In the genomic region with DNA sequence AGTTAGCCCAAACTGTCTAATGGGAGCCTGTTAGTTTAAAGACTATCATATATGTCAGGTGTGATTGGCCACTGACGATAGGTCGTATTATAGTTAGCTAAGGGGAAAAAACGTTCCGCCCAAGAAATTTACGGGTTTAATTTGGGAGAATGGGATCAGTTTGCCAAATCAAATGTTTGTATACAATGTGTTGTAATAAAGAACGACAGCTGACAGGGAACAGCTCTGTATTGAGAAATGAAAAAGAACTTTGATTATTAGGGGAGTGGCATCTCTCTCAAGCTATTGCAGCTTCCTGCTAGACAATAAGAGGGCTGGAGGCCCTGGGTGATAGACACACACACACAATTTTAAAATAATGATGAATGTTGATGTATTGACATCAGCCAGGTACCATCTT, we compare ENCODE assay signal across 8 mouse cellular contexts. TPM values are rescaled to one million over a fixed set of nuclear protein-coding genes. Genes with fewer than 3 reads are reported as not detected.
DNase-seq lines count a peak whose midpoint lies in the region; ATAC-seq and TF ChIP-seq lines count a peak whose summit lies in the region.

No protein-coding gene starts in this region.

- WGBS in liver, adult 2 months: 24% methylated on average over 6 of the region's 6 CpGs
- WGBS in embryonic facial prominence, embryonic 15.5 days: 63% methylated on average over 6 of the region's 6 CpGs
- 20% methylated on average over 6 of the region's 6 CpGs for WGBS in large intestine, adult 2 months
- 73% methylated on average over 6 of the region's 6 CpGs for WGBS in neural tube, embryonic 13.5 days

- H3K27ac ChIP-seq in liver, adult 2 months (replicated peaks; ENCODE audit: insufficient read depth, low read depth, low read length): peak overlapping the region; percentile 99
- H3K27ac ChIP-seq in embryonic facial prominence, embryonic 15.5 days (replicated peaks): no peak overlapping the region
- peak overlapping the region; percentile 81; the same call in 1 of the 2 replicates for H3K27ac ChIP-seq in neural tube, embryonic 13.5 days (replicated peaks)

- H3K4me3 ChIP-seq in liver, adult 2 months (ENCODE audit: insufficient read depth, low read depth, low read length): peak overlapping the region; percentile 72
- peak overlapping the region; percentile 58 for H3K4me3 ChIP-seq in embryonic facial prominence, embryonic 15.5 days (replicated peaks)
- peak overlapping the region; percentile 60 for H3K4me3 ChIP-seq in neural tube, embryonic 13.5 days

- intact Hi-C loops in gastrocnemius, postnatal 14 days (cut with DNase I; ENCODE audit: low total_unique reads): no loop called here

- ATAC-seq in embryonic facial prominence, embryonic 15.5 days (ENCODE audit: insufficient number of reproducible peaks, low FRiP score, low TSS enrichment, low read depth): no peak
- no peak for ATAC-seq in neural tube, embryonic 13.5 days (ENCODE audit: low read depth)

- H3K36me3 ChIP-seq in liver, adult 2 months (ENCODE audit: control insufficient read depth, insufficient read depth, low read length): no peaks in the 10 kb centered on the region
- no peaks in the 10 kb centered on the region for H3K36me3 ChIP-seq in embryonic facial prominence, embryonic 15.5 days
- H3K36me3 ChIP-seq in neural tube, embryonic 13.5 days: no peaks in the 10 kb centered on the region

- DNase-seq in liver, adult 2 months (ENCODE audit: extremely low read depth, low read depth, low spot score): peak; percentile 96
- DNase-seq in liver: no peak
- DNase-seq in large intestine, adult 2 months (ENCODE audit: low read depth, low spot score): peak; percentile 29
- no peak for DNase-seq in gastrocnemius, postnatal 14 days
- no peak for DNase-seq in gastrocnemius, postnatal 25 days
- DNase-seq in layer of hippocampus, postnatal 14 days (ENCODE audit: low spot score in 2 of 2): no peak

- H3K4me1 ChIP-seq in liver, adult 2 months (ENCODE audit: control insufficient read depth, insufficient read depth, low read length): peaks cover 5% of the 10 kb centered on the region; the same call in 1 of the 2 replicates
- peaks cover 12% of the 10 kb centered on the region; the same call in 1 of the 2 replicates for H3K4me1 ChIP-seq in embryonic facial prominence, embryonic 15.5 days
- H3K4me1 ChIP-seq in neural tube, embryonic 13.5 days (replicated peaks): peaks cover 9% of the 10 kb centered on the region

- peak overlapping the region; percentile 56 for H3K4me2 ChIP-seq in embryonic facial prominence, embryonic 15.5 days (replicated peaks)
- H3K4me2 ChIP-seq in neural tube, embryonic 13.5 days: peak overlapping the region; percentile 68

- TF ChIP-seq POLR2A in liver, adult 2 months (IDR thresholded peaks at IDR 0.05; ENCODE audit: extremely low read depth, insufficient read depth, low read length): no peak

- H3K27me3 ChIP-seq in liver, adult 2 months (ENCODE audit: control insufficient read depth, insufficient read depth, low read length): no peaks in the 10 kb centered on the region
- H3K27me3 ChIP-seq in embryonic facial prominence, embryonic 15.5 days: no peaks in the 10 kb centered on the region
- no peaks in the 10 kb centered on the region for H3K27me3 ChIP-seq in neural tube, embryonic 13.5 days

- H3K9ac ChIP-seq in liver, adult 2 months (ENCODE audit: low read depth, low read length): peak overlapping the region; percentile 83
- 0 out of 2 replicates have a peak overlapping the region, but pooled peaks have one; percentile 27 for H3K9ac ChIP-seq in embryonic facial prominence, embryonic 15.5 days
- H3K9ac ChIP-seq in neural tube, embryonic 13.5 days: peak overlapping the region; percentile 78

- no peaks in the 10 kb centered on the region for H3K9me3 ChIP-seq in embryonic facial prominence, embryonic 15.5 days (replicated peaks)
- H3K9me3 ChIP-seq in neural tube, embryonic 13.5 days: no peaks in the 10 kb centered on the region

- TF ChIP-seq CTCF in liver, adult 2 months (IDR thresholded peaks at IDR 0.05; ENCODE audit: low read depth, low read length): no peak

- peaks cover 21% of the 10 kb centered on the region; the same call in 1 of the 2 replicates for H3K79me2 ChIP-seq in liver, adult 2 months (ENCODE audit: control insufficient read depth, insufficient read depth, low read length)

RNA-seq across cellular contexts. Expression of a gene that starts 1.0 kb away (rescaled TPM):
- total RNA-seq in liver, adult 2 months (2014; rRNA removed): 14.2 and 15.6 TPM in 2 replicates
- polyA plus RNA-seq in liver, adult 2 months (2012; rRNA removed): 3.9 and 4.6 TPM in 2 replicates
- polyA plus RNA-seq in embryonic facial prominence, embryonic 15.5 days (2015; fragmentation: Nextera tagmentation; extraction: Ambion mirVana): 10.1 and 11.2 TPM in 2 replicates
- 2.3 and 3.4 TPM in 2 replicates for polyA plus RNA-seq in large intestine, adult 2 months (2012; rRNA removed)
- polyA plus RNA-seq in neural tube, embryonic 13.5 days (2015; fragmentation: Nextera tagmentation; extraction: Ambion mirVana): 39.0 and 49.2 TPM in 2 replicates
- total RNA-seq in gastrocnemius, postnatal 14 days (2021): 1 to 10 TPM; 6.5 to 6.7 TPM
- total RNA-seq in gastrocnemius, postnatal 25 days (2021): 1 to 10 TPM; 8.1 to 8.2 TPM
- total RNA-seq in layer of hippocampus, postnatal 14 days (2021): 10 to 100 TPM; 25.0 to 30.5 TPM

RNA-seq across cellular contexts. Expression of a gene that starts 31.0 kb away (rescaled TPM):
- total RNA-seq in liver, adult 2 months (2014; rRNA removed): 0.09 and 0.20 TPM in 2 replicates
- not detected in 2 replicates for polyA plus RNA-seq in liver, adult 2 months (2012; rRNA removed)
- polyA plus RNA-seq in embryonic facial prominence, embryonic 15.5 days (2015; fragmentation: Nextera tagmentation; extraction: Ambion mirVana): 91.2 and 99.8 TPM in 2 replicates
- not detected in 2 replicates for polyA plus RNA-seq in large intestine, adult 2 months (2012; rRNA removed)
- 0.30 TPM in 1 of 2 replicates, not detected in the other for polyA plus RNA-seq in neural tube, embryonic 13.5 days (2015; fragmentation: Nextera tagmentation; extraction: Ambion mirVana)
- under 1 TPM in 1 of 2 experiments, not detected in 1; 0.16 TPM for total RNA-seq in gastrocnemius, postnatal 14 days (2021)
- under 1 TPM in 1 of 2 experiments, not detected in 1; 0.28 TPM for total RNA-seq in gastrocnemius, postnatal 25 days (2021)
- total RNA-seq in layer of hippocampus, postnatal 14 days (2021): not detected

RNA-seq across cellular contexts. Expression of a gene that starts 47.1 kb away (rescaled TPM):
- total RNA-seq in liver, adult 2 months (2014; rRNA removed): not detected in 2 replicates
- not detected in 2 replicates for polyA plus RNA-seq in liver, adult 2 months (2012; rRNA removed)
- polyA plus RNA-seq in embryonic facial prominence, embryonic 15.5 days (2015; fragmentation: Nextera tagmentation; extraction: Ambion mirVana): not detected in 2 replicates
- polyA plus RNA-seq in large intestine, adult 2 months (2012; rRNA removed): not detected in 2 replicates
- not detected in 2 replicates for polyA plus RNA-seq in neural tube, embryonic 13.5 days (2015; fragmentation: Nextera tagmentation; extraction: Ambion mirVana)
- not detected for total RNA-seq in gastrocnemius, postnatal 14 days (2021)
- not detected for total RNA-seq in gastrocnemius, postnatal 25 days (2021)
- not detected for total RNA-seq in layer of hippocampus, postnatal 14 days (2021)

RNA-seq across cellular contexts. Expression of a gene that starts 51.3 kb away (rescaled TPM):
- total RNA-seq in liver, adult 2 months (2014; rRNA removed): 0.18 and 0.40 TPM in 2 replicates
- 2.1 and 2.5 TPM in 2 replicates for polyA plus RNA-seq in liver, adult 2 months (2012; rRNA removed)
- 2.5 and 3.3 TPM in 2 replicates for polyA plus RNA-seq in embryonic facial prominence, embryonic 15.5 days (2015; fragmentation: Nextera tagmentation; extraction: Ambion mirVana)
- 0.25 and 0.31 TPM in 2 replicates for polyA plus RNA-seq in large intestine, adult 2 months (2012; rRNA removed)
- polyA plus RNA-seq in neural tube, embryonic 13.5 days (2015; fragmentation: Nextera tagmentation; extraction: Ambion mirVana): 2.2 TPM in 2 replicates
- under 1 TPM; 0.18 to 0.31 TPM for total RNA-seq in gastrocnemius, postnatal 14 days (2021)
- total RNA-seq in gastrocnemius, postnatal 25 days (2021): not detected
- total RNA-seq in layer of hippocampus, postnatal 14 days (2021): under 1 TPM; 0.48 TPM

Comparison
In these comparisons a context has a peak if more than half of its experiments do, and no peak if none do; other contexts are left out.
1. DNase-seq: peak in liver, adult 2 months (single experiment) and large intestine, adult 2 months (single experiment); none in liver (single experiment), gastrocnemius, postnatal 14 days (single experiment), gastrocnemius, postnatal 25 days (single experiment) and layer of hippocampus, postnatal 14 days (0 of 2).
2. H3K9ac ChIP-seq: peak in every context shown above with its lines; median percentile 83 in liver, adult 2 months; 78 in neural tube, embryonic 13.5 days; 27 in embryonic facial prominence, embryonic 15.5 days.
3. Peak in every context shown above with its lines, with median percentiles within 50 percentile points of each other: H3K4me3 ChIP-seq.